Mouse (Mus musculus): Measurements from ENCODE around the gene Gpatch2l. TPM values are rescaled to one million over a fixed set of nuclear protein-coding genes. Genes with fewer than 3 reads are reported as not detected.

Gpatch2l gene
- polyA plus RNA-seq, 1 experiment, result 8.8 TPM

- Histone ChIP-seq H3K4me1 (ENCODE audit: control insufficient read depth, insufficient read depth, insufficient read length, low read length) (no peaks in the 10 kb centered on the region), H3K27ac (replicated peaks; ENCODE audit: low read depth, low read length) (no peak overlapping the region), H3K4me3 (ENCODE audit: insufficient read depth, low read depth, low read length) (no peak overlapping the region)
Measured at GRCm38 (mm10) chr12:86320629-86321028, 79.0 kb downstream of the Gpatch2l start.

GRCm38 (mm10) chr12:86324297-86324696 lies 82.6 kb downstream of the Gpatch2l start:
- no peaks in the 10 kb centered on the region for H3K4me1 ChIP-seq (ENCODE audit: control insufficient read depth, insufficient read depth, insufficient read length, low read length)
- no peak overlapping the region for H3K4me3 ChIP-seq (ENCODE audit: insufficient read depth, low read depth, low read length)
- no peak overlapping the region for H3K27ac ChIP-seq (replicated peaks; ENCODE audit: low read depth, low read length)

- no peak overlapping the region for H3K27ac ChIP-seq (replicated peaks; ENCODE audit: low read depth, low read length)
- H3K4me1 ChIP-seq (ENCODE audit: control insufficient read depth, insufficient read depth, insufficient read length, low read length), result no peaks in the 10 kb centered on the region
- no peak overlapping the region for H3K4me3 ChIP-seq (ENCODE audit: insufficient read depth, low read depth, low read length)
Measured at GRCm38 (mm10) chr12:86329813-86330212, 88.2 kb downstream of the Gpatch2l start.

GRCm38 (mm10) chr12:86330684-86331083 lies 89.0 kb downstream of the Gpatch2l start:
- Histone ChIP-seq H3K27ac (replicated peaks; ENCODE audit: low read depth, low read length) (no peak overlapping the region), H3K4me3 (ENCODE audit: insufficient read depth, low read depth, low read length) (no peak overlapping the region), H3K4me1 (ENCODE audit: control insufficient read depth, insufficient read depth, insufficient read length, low read length) (no peaks in the 10 kb centered on the region)

- no peaks in the 10 kb centered on the region for H3K4me1 ChIP-seq (ENCODE audit: control insufficient read depth, insufficient read depth, insufficient read length, low read length)
- no peak overlapping the region for H3K27ac ChIP-seq (replicated peaks; ENCODE audit: low read depth, low read length)
- no peak overlapping the region for H3K4me3 ChIP-seq (ENCODE audit: insufficient read depth, low read depth, low read length)
Measured at GRCm38 (mm10) chr12:86331248-86331647, 89.6 kb downstream of the Gpatch2l start.

GRCm38 (mm10) chr12:86336209-86336608 lies 94.6 kb downstream of the Gpatch2l start:
- Histone ChIP-seq H3K4me1 (ENCODE audit: control insufficient read depth, insufficient read depth, insufficient read length, low read length) (no peaks in the 10 kb centered on the region), H3K4me3 (ENCODE audit: insufficient read depth, low read depth, low read length) (no peak overlapping the region), H3K27ac (replicated peaks; ENCODE audit: low read depth, low read length) (no peak overlapping the region)

- H3K4me3 ChIP-seq (ENCODE audit: insufficient read depth, low read depth, low read length), result no peak overlapping the region
- H3K27ac ChIP-seq (replicated peaks; ENCODE audit: low read depth, low read length), result no peak overlapping the region
- no peaks in the 10 kb centered on the region for H3K4me1 ChIP-seq (ENCODE audit: control insufficient read depth, insufficient read depth, insufficient read length, low read length)
Measured at GRCm38 (mm10) chr12:86336887-86337286, 95.2 kb downstream of the Gpatch2l start.

Other genes with a start within 250 kb of the Gpatch2l start
- 3.7 and 3.9 TPM in 2 replicates for gene Tgfb3, start 162.8 kb upstream of the Gpatch2l start, polyA plus RNA-seq (2012; ENCODE audit: insufficient read depth, insufficient read length, missing spikeins)
- 25.4 and 30.8 TPM in 2 replicates for gene Ift43, start 159.3 kb upstream of the Gpatch2l start, polyA plus RNA-seq (2012; ENCODE audit: insufficient read depth, insufficient read length, missing spikeins)
- 0.32 and 0.71 TPM in 2 replicates for gene Esrrb, start 119.3 kb downstream of the Gpatch2l start, polyA plus RNA-seq (2012; ENCODE audit: insufficient read depth, insufficient read length, missing spikeins)